Mouse (Mus musculus) kidney, adult 2 months (tissue): ENCODE data around the gene Meioc.

ENCODE experiments used
- CTCF ChIP-seq: fragments of 200-500 bp; conservative IDR thresholded peaks from 2 replicates; pipeline ENCODE4 v1.5.1; 2011; ENCODE audit warnings: low read depth, mild to moderate bottlenecking, control low read depth, low read length, moderate library complexity, mixed read lengths; ENCODE audit not compliant: insufficient read depth, insufficient read length
- POLR2A ChIP-seq: fragments of 200-500 bp; IDR thresholded peaks from one replicate; pipeline ENCODE4 v1.6.1; 2011; ENCODE audit warnings: low read depth, low read length, control low read depth

DNA sequence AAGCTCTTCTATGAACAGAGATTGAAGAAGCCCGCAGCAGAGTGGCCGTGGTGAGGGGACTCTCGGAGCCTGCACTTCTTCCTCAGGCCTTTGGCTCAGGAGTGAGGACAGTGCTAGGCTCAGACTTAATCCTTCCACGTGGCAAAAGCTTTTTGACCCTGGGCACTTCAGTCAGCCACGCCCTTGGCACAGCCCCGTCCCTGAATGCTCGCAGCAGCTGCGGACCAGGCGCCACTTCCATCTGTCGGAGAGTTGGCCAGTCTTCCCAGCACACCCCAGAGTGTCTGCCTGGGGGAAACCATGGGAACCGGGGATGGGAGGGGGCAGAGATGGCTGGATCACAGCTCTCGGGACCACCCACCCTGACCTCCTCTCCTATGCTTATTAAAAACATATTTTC, 26.6 kb upstream of the Meioc start:
- TF ChIP-seq CTCF: no peak
- TF ChIP-seq POLR2A: no peak
